Mouse (Mus musculus): ENCODE measurements around the gene Snx22. TPM values are rescaled to one million over a fixed set of nuclear protein-coding genes. Genes with fewer than 3 reads are reported as not detected.

The Snx22 gene
- polyA plus RNA-seq, 1 experiment from 2014 or later: 8.1 TPM

GRCm38 (mm10) chr9:66101577-66101976 lies 32.1 kb upstream of the Snx22 start:
- Histone ChIP-seq H3K4me1 (replicated peaks; ENCODE audit: control insufficient read depth, insufficient read depth, low read length) (no peaks in the 10 kb centered on the region), H3K27me3 (replicated peaks; ENCODE audit: control insufficient read depth, insufficient read depth, low read length) (no peaks in the 10 kb centered on the region), H3K36me3 (ENCODE audit: control insufficient read depth, insufficient read depth) (peaks cover 41% of the 10 kb centered on the region), H3K4me2 (ENCODE audit: low read length) (no peak overlapping the region), H3K9ac (replicated peaks; ENCODE audit: low read depth, low read length) (no peak overlapping the region), H3K4me3 (replicated peaks; ENCODE audit: low read length) (no peak overlapping the region), H3K27ac (ENCODE audit: low read length) (no peak overlapping the region), H3K9me3 (ENCODE audit: control insufficient read depth, low read length) (no peaks in the 10 kb centered on the region)
- no peak for ATAC-seq
- WGBS: 78% methylated on average over 8 of the region's 8 CpGs

- Histone ChIP-seq H3K36me3 (ENCODE audit: control insufficient read depth, insufficient read depth) (peaks cover 57% of the 10 kb centered on the region), H3K27ac (ENCODE audit: low read length) (no peak overlapping the region), H3K4me1 (replicated peaks; ENCODE audit: control insufficient read depth, insufficient read depth, low read length) (no peaks in the 10 kb centered on the region), H3K9me3 (ENCODE audit: control insufficient read depth, low read length) (no peaks in the 10 kb centered on the region), H3K4me3 (replicated peaks; ENCODE audit: low read length) (no peak overlapping the region), H3K4me2 (ENCODE audit: low read length) (no peak overlapping the region), H3K9ac (replicated peaks; ENCODE audit: low read depth, low read length) (no peak overlapping the region), H3K27me3 (replicated peaks; ENCODE audit: control insufficient read depth, insufficient read depth, low read length) (no peaks in the 10 kb centered on the region)
- WGBS: 88% methylated on average over 2 of the region's 2 CpGs
- ATAC-seq: no peak
These were observed 23.1 kb upstream of the Snx22 start for GRCm38 (mm10) chr9:66092664-66093063.

- Histone ChIP-seq H3K36me3 (ENCODE audit: control insufficient read depth, insufficient read depth) (peaks cover 51% of the 10 kb centered on the region), H3K9ac (replicated peaks; ENCODE audit: low read depth, low read length) (no peak overlapping the region), H3K27ac (ENCODE audit: low read length) (no peak overlapping the region), H3K27me3 (replicated peaks; ENCODE audit: control insufficient read depth, insufficient read depth, low read length) (no peaks in the 10 kb centered on the region), H3K4me1 (replicated peaks; ENCODE audit: control insufficient read depth, insufficient read depth, low read length) (no peaks in the 10 kb centered on the region), H3K4me3 (replicated peaks; ENCODE audit: low read length) (no peak overlapping the region), H3K4me2 (ENCODE audit: low read length) (no peak overlapping the region), H3K9me3 (ENCODE audit: control insufficient read depth, low read length) (no peaks in the 10 kb centered on the region)
- ATAC-seq: no peak
- WGBS: 75% methylated on average over 6 of the region's 6 CpGs
These were observed 22.1 kb upstream of the Snx22 start for GRCm38 (mm10) chr9:66091327-66092231.

- Histone ChIP-seq H3K36me3 (ENCODE audit: control insufficient read depth, insufficient read depth) (peaks cover 47% of the 10 kb centered on the region), H3K9me3 (ENCODE audit: control insufficient read depth, low read length) (no peaks in the 10 kb centered on the region), H3K27ac (ENCODE audit: low read length) (no peak overlapping the region), H3K4me1 (replicated peaks; ENCODE audit: control insufficient read depth, insufficient read depth, low read length) (no peaks in the 10 kb centered on the region), H3K9ac (replicated peaks; ENCODE audit: low read depth, low read length) (no peak overlapping the region), H3K27me3 (replicated peaks; ENCODE audit: control insufficient read depth, insufficient read depth, low read length) (no peaks in the 10 kb centered on the region), H3K4me3 (replicated peaks; ENCODE audit: low read length) (no peak overlapping the region), H3K4me2 (ENCODE audit: low read length) (no peak overlapping the region)
- WGBS: 84% methylated on average over 13 of the region's 13 CpGs
- ATAC-seq: no peak
These were observed 21.2 kb upstream of the Snx22 start for GRCm38 (mm10) chr9:66090593-66091244.

- no peak overlapping the region for H3K4me3 ChIP-seq (replicated peaks; ENCODE audit: low read length)
- H3K36me3 ChIP-seq (ENCODE audit: control insufficient read depth, insufficient read depth): peaks cover 31% of the 10 kb centered on the region
- ATAC-seq: no peak
- no peaks in the 10 kb centered on the region for H3K4me1 ChIP-seq (replicated peaks; ENCODE audit: control insufficient read depth, insufficient read depth, low read length)
- 48% methylated on average over 4 of the region's 4 CpGs for WGBS
- H3K27me3 ChIP-seq (replicated peaks; ENCODE audit: control insufficient read depth, insufficient read depth, low read length): no peaks in the 10 kb centered on the region
- H3K4me2 ChIP-seq (ENCODE audit: low read length): no peak overlapping the region
- H3K27ac ChIP-seq (ENCODE audit: low read length): no peak overlapping the region
- H3K9me3 ChIP-seq (ENCODE audit: control insufficient read depth, low read length): no peaks in the 10 kb centered on the region
- H3K9ac ChIP-seq (replicated peaks; ENCODE audit: low read depth, low read length): no peak overlapping the region
These were observed 18.9 kb upstream of the Snx22 start for GRCm38 (mm10) chr9:66088411-66088810.

GRCm38 (mm10) chr9:66087062-66087461 lies 17.5 kb upstream of the Snx22 start:
- Histone ChIP-seq H3K9me3 (ENCODE audit: control insufficient read depth, low read length) (no peaks in the 10 kb centered on the region), H3K4me1 (replicated peaks; ENCODE audit: control insufficient read depth, insufficient read depth, low read length) (no peaks in the 10 kb centered on the region), H3K9ac (replicated peaks; ENCODE audit: low read depth, low read length) (no peak overlapping the region), H3K4me3 (replicated peaks; ENCODE audit: low read length) (no peak overlapping the region), H3K27me3 (replicated peaks; ENCODE audit: control insufficient read depth, insufficient read depth, low read length) (no peaks in the 10 kb centered on the region), H3K36me3 (ENCODE audit: control insufficient read depth, insufficient read depth) (peaks cover 21% of the 10 kb centered on the region), H3K27ac (ENCODE audit: low read length) (no peak overlapping the region), H3K4me2 (ENCODE audit: low read length) (no peak overlapping the region)
- 94% methylated on average over 7 of the region's 7 CpGs for WGBS
- no peak for ATAC-seq

- no peak for ATAC-seq
- H3K4me1 ChIP-seq (replicated peaks; ENCODE audit: control insufficient read depth, insufficient read depth, low read length): no peaks in the 10 kb centered on the region
- WGBS: 88% methylated on average over 3 of the region's 3 CpGs
These were observed 14.7 kb upstream of the Snx22 start for GRCm38 (mm10) chr9:66084171-66084570.

GRCm38 (mm10) chr9:66081999-66082398 lies 12.5 kb upstream of the Snx22 start:
- Histone ChIP-seq H3K9me3 (ENCODE audit: control insufficient read depth, low read length) (no peaks in the 10 kb centered on the region), H3K9ac (replicated peaks; ENCODE audit: low read depth, low read length) (no peak overlapping the region), H3K27ac (ENCODE audit: low read length) (no peak overlapping the region), H3K4me2 (ENCODE audit: low read length) (no peak overlapping the region), H3K27me3 (replicated peaks; ENCODE audit: control insufficient read depth, insufficient read depth, low read length) (no peaks in the 10 kb centered on the region), H3K4me3 (replicated peaks; ENCODE audit: low read length) (no peak overlapping the region), H3K36me3 (ENCODE audit: control insufficient read depth, insufficient read depth) (no peaks in the 10 kb centered on the region), H3K4me1 (replicated peaks; ENCODE audit: control insufficient read depth, insufficient read depth, low read length) (0 out of 2 replicates have a peak, but pooled peaks cover 5% of the 10 kb centered on the region)
- ATAC-seq: no peak
- WGBS: 90% methylated on average over 4 of the region's 4 CpGs

More at GRCm38 (mm10) chr9:66084171-66084570, 14.7 kb upstream of the Snx22 start:
- peaks cover 11% of the 10 kb centered on the region for H3K36me3 ChIP-seq (ENCODE audit: control insufficient read depth, insufficient read depth)
- H3K27me3 ChIP-seq (replicated peaks; ENCODE audit: control insufficient read depth, insufficient read depth, low read length): no peaks in the 10 kb centered on the region
- H3K9me3 ChIP-seq (ENCODE audit: control insufficient read depth, low read length): no peaks in the 10 kb centered on the region
- no peak overlapping the region for H3K4me3 ChIP-seq (replicated peaks; ENCODE audit: low read length)
- H3K27ac ChIP-seq (ENCODE audit: low read length): no peak overlapping the region
- H3K4me2 ChIP-seq (ENCODE audit: low read length): no peak overlapping the region
- no peak overlapping the region for H3K9ac ChIP-seq (replicated peaks; ENCODE audit: low read depth, low read length)

- no peak overlapping the region for H3K9ac ChIP-seq (replicated peaks; ENCODE audit: low read depth, low read length)
- H3K9me3 ChIP-seq (ENCODE audit: control insufficient read depth, low read length): no peaks in the 10 kb centered on the region
- no peaks in the 10 kb centered on the region for H3K36me3 ChIP-seq (ENCODE audit: control insufficient read depth, insufficient read depth)
- H3K27me3 ChIP-seq (replicated peaks; ENCODE audit: control insufficient read depth, insufficient read depth, low read length): no peaks in the 10 kb centered on the region
- no peak for ATAC-seq
- no peak overlapping the region for H3K27ac ChIP-seq (ENCODE audit: low read length)
- no peak overlapping the region for H3K4me2 ChIP-seq (ENCODE audit: low read length)
- 71% methylated on average over 3 of the region's 3 CpGs for WGBS
- H3K4me1 ChIP-seq (replicated peaks; ENCODE audit: control insufficient read depth, insufficient read depth, low read length): 0 out of 2 replicates have a peak, but pooled peaks cover 5% of the 10 kb centered on the region
- H3K4me3 ChIP-seq (replicated peaks; ENCODE audit: low read length): no peak overlapping the region
These were observed 11.4 kb upstream of the Snx22 start for GRCm38 (mm10) chr9:66080804-66081459.

Data from forebrain, embryonic 16.5 days (tissue).